Mouse (Mus musculus) CD4-positive, CD25-positive, alpha-beta regulatory T cell, adult 4 months (primary cell): ENCODE data around the gene Tas2r135. TPM values are rescaled to one million over a fixed set of nuclear protein-coding genes. Genes with fewer than 3 reads are reported as not detected.

Experiments
- ATAC-seq: one replicate; pipeline ENCODE4 v1.8.0; 2017
- polyA plus RNA-seq, 2 experiments: library from polyadenylated mRNA; unstranded; fragments of 100-300 nt; shearing (Covaris generic); gene quantifications; one replicate each; pipeline ENCODE4 v1.2.1; 2017

The Tas2r135 gene
- polyA plus RNA-seq, 2 experiments from 2014 or later, result not detected

DNA sequence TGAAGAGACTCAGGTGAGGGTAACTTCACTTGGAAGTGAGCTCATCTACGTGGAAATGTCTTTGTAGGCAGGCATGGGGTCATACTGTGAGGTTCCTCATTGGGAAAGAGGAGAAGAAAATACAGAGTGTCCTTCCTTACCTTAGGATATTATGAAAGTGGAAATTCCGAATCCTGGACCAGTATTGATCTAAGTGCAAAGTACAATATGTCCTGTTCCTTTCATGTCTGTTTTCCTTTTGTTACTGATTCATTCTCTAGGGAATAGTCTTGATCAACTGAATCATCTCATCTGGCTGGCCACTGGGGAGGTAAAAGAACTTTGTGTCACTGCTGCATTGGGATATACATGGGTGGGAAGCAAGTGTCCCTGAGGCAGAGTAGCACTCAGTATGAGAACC, 30.3 kb downstream of the Tas2r135 start:
- ATAC-seq, result no peak

DNA sequence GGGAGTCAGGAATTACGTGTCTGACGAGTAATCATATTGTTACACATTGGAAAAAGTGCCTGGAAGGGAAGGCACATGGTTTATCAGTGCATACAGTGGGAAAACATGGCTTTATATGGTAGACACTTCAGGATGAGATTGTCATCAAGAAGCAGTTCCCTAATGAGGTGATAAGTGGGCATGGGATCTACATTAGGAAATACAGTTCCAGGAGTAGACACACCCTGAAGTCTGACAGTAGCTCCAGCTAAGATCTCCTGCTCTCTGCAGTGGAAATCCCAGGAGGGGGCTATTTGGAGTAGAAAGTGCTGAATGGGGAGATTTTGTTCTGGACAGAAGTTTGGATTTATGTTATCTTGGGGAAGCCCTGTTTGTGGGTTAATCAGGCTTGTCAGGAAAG, 36.2 kb downstream of the Tas2r135 start:
- no peak for ATAC-seq

GRCm38 (mm10) chr6:42444491-42444890, 39.3 kb downstream of the Tas2r135 start:
- ATAC-seq, result no peak

- ATAC-seq, result no peak
These were observed 42.1 kb downstream of the Tas2r135 start for GRCm38 (mm10) chr6:42447381-42447780.

Other genes with a start within 250 kb of the Tas2r135 start
- not detected for gene Tas2r144, start 190.1 kb upstream of the Tas2r135 start, polyA plus RNA-seq
- gene Gstk1, start 159.5 kb upstream of the Tas2r135 start, polyA plus RNA-seq, result 1 to 10 TPM; 4.9 to 7.9 TPM
- not detected for gene Tmem139, start 143.5 kb upstream of the Tas2r135 start, polyA plus RNA-seq
- 10 to 100 TPM; 46.4 to 72.8 TPM for gene Casp2, start 140.4 kb upstream of the Tas2r135 start, polyA plus RNA-seq
- gene Clcn1, start 118.7 kb upstream of the Tas2r135 start, polyA plus RNA-seq, result not detected
- gene Fam131b, start 80.8 kb upstream of the Tas2r135 start, polyA plus RNA-seq, result not detected
- 10 to 100 TPM; 37.2 to 50.6 TPM for gene Zyx, start 55.8 kb upstream of the Tas2r135 start, polyA plus RNA-seq
- gene Epha1, start 32.2 kb upstream of the Tas2r135 start, polyA plus RNA-seq, result 1 to 10 TPM in 1 of 2 experiments, under 1 TPM in 1; 0.98 to 1.2 TPM
- gene Tas2r143, start 5.2 kb upstream of the Tas2r135 start, polyA plus RNA-seq, result not detected
- not detected for gene Tas2r126, start 29.1 kb downstream of the Tas2r135 start, polyA plus RNA-seq
- not detected for gene Olfr458, start 59.8 kb downstream of the Tas2r135 start, polyA plus RNA-seq
- gene Olfr457, start 70.9 kb downstream of the Tas2r135 start, polyA plus RNA-seq, result under 1 TPM in 1 of 2 experiments, not detected in 1; 0.42 TPM
- not detected for gene Olfr456, start 81.8 kb downstream of the Tas2r135 start, polyA plus RNA-seq
- gene Olfr455, start 142.2 kb downstream of the Tas2r135 start, polyA plus RNA-seq, result not detected
- gene Tcaf3, start 192.3 kb downstream of the Tas2r135 start, polyA plus RNA-seq, result not detected
- not detected for gene Tcaf2, start 239.8 kb downstream of the Tas2r135 start, polyA plus RNA-seq